Mouse (Mus musculus) ovary, postnatal 36 days (tissue): ENCODE data around the gene Vmn1r195.
"Not testable (repeated sequence)": the region's sequence is repeated elsewhere in the genome, so short reads cannot be mapped to it uniquely, and the experiment has no call there.

Experiments
- DNase-seq: peaks from one replicate; pipeline ENCODE4 v3.0.0; 2022; ENCODE audit warnings: low spot score, mixed read lengths

Vmn1r195 gene

DNA sequence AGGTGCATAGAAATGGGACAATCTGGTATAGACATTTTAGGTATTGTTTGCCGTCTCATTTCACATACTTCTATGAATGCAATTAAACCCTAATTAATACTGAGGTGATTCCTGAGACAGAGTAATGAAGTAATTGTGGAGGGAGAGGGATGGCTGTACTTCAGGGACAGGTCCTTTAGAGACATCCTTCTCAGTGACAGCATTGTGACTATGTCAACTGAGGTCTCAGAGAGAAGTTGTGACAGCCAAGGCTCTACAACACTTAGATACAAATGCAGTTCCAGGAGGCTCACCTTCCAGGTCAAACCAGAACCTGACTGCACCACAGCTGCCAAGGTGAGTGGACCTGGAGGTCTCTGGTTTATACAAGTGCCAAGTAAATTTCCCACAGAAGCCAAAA lies at the start of gene Vmn1r195:
Gene Vmn1r195, plus strand, starts transcription at position 301 of the 400 bp plus-strand sequence.
- not testable (repeated sequence) for DNase-seq

DNA sequence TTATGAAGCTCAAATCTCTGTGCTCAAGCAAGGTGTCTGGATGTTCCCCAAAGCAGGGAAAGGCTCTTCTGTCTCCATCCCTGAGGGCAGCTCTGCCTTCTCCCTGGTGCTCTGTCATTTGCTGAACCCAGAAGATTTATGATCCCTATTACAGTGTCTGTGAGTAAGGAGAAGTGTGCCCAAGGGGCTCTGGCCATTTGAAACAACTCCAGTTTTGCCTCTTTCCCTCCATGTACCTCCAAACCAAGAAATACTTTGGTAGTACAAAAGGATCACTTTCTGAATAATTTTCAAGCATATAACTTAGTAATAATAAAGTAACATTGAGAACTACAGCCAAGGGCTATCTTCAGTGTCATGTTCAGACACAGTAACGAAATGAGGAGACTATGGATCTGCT lies 47.3 kb upstream of the Vmn1r195 start, which contains the start of gene Vmn1r193:
Gene Vmn1r193, minus strand, starts transcription at position 101 of the 400 bp plus-strand sequence.
- DNase-seq: not testable (repeated sequence)

DNA sequence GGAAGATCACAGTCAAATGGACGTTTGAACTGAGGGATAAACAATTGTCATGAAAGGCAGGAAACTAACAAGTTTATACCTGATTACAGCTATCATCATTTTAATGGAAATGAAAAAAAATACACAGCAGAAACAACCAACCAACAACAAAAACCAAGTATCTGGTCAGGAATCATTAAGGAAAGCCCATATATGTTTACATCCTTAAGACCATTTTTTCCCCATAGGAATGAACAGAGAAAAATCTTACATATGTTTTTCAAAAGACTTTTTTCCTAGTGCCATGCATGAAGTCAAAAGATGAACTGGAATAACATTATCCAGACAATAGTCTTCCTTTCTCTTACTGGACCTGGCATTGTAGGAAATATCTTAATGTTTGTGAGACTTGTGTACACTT lies 26.4 kb upstream of the Vmn1r195 start, which contains the start of gene Vmn1r194:
Gene Vmn1r194, plus strand, starts transcription at position 301 of the 400 bp plus-strand sequence.
- no peak for DNase-seq

GRCm38 (mm10) chr13:22271721-22272120 lies 1.4 kb downstream of the Vmn1r195 start:
- DNase-seq: no peak

- DNase-seq: no peak
These were observed 14.3 kb downstream of the Vmn1r195 start for GRCm38 (mm10) chr13:22284578-22284977.

GRCm38 (mm10) chr13:22289620-22290019 lies 19.3 kb downstream of the Vmn1r195 start, which contains the start of gene Vmn1r196:
Gene Vmn1r196 (plus strand): TSS chr13:22289920.
- no peak for DNase-seq

- DNase-seq: not testable (repeated sequence)
These were observed 37.8 kb downstream of the Vmn1r195 start for GRCm38 (mm10) chr13:22308075-22308474.

DNA sequence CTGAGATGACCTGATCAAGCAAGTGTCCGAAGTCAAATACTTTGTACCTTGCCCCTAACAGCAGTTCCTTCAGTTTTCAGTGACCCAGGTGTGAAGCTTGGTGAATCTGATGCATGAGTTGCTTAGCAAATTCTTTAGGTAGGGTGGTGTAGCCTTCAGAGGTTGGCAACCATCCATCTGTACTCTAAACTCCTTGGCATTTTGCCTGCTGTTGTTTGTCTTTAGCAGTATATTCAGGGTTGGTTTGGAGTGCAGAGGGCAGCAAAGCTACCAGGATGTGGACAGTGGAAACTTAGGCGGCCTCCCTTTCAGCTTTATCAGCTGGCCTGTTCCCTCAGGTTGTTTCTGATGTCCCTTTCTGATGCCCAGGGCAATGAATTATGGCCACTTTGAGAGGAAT lies 45.0 kb downstream of the Vmn1r195 start:
- DNase-seq: no peak

DNA sequence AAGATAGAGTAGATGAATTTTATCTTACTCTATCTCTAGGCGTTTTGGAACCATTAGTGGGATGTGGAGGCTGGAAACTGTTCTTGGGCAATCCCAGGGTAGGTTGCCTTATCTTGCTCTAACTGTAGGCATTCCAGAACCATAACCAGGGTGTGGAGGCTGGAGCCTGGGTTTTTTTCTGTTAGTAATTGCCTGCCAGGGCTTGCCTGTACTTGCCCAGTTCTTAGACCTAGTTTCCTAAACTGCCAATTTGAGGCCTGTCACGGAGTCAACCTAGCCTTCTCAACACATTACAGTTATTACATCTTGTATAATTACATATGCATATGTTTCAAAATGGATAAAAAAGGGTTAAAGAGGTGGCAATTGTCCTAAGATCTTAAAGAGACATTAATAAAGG lies 47.0 kb downstream of the Vmn1r195 start:
- DNase-seq: no peak

DNA sequence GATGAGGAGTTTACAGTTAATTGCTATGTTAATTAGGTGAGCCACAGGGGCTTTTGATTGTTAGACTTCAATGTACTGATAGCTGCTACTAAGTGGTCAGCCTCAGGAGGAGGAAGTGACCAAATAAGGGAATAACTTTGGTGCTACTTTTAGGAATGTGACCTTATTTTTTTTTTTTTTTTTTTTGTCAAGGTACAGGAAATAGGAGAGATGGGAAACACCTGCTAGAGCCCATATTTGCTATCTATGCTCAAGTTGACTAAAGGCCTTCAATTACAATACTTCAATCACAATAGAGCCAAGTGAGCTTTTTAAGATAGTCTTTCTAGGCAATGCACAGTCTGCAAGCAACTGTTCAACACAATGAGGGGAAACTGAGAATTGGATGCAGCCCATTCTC lies 49.8 kb downstream of the Vmn1r195 start:
- DNase-seq: no peak

DNA sequence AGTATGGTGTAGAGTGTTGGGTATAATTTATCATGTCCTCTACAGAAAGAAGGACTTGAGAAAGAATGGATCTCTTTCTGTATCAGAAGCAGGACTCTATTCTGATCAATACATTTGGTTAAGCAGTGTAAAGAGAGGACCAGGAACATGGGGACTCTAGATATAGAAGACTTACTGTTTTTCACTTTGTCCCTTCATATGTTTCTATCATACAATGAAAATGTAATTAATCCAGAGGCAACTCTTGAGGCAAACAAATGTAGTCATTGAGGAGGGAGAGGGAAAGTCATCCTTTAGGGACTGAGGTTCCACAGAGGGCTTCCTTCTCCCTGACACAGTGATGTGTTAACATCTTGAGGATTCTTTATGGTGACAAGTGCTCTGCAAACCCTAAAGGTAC lies 54.0 kb downstream of the Vmn1r195 start, which contains the start of gene Vmn1r197:
Gene Vmn1r197, plus strand, starts transcription at position 301 of the 400 bp plus-strand sequence.
- no peak for DNase-seq
